Mouse (Mus musculus): ENCODE results near the gene Slc8a1.

The Slc8a1 gene

GRCm38 (mm10) chr17:81738311-81738755, at the start of gene Slc8a1:
Slc8a1 (minus strand) TSS chr17:81738377.
- DNase-seq (ENCODE audit: low read depth), result no peak

GRCm38 (mm10) chr17:81787350-81787749, 49.2 kb upstream of the Slc8a1 start:
- DNase-seq (ENCODE audit: low read depth), result no peak

- no peak for DNase-seq (ENCODE audit: low read depth)
Measured at GRCm38 (mm10) chr17:81782326-81782725, 44.1 kb upstream of the Slc8a1 start.

- no peak for DNase-seq (ENCODE audit: low read depth)
Measured at GRCm38 (mm10) chr17:81781491-81781890, 43.3 kb upstream of the Slc8a1 start.

- DNase-seq (ENCODE audit: low read depth), result no peak
Measured at GRCm38 (mm10) chr17:81779883-81780282, 41.7 kb upstream of the Slc8a1 start.

GRCm38 (mm10) chr17:81750664-81751063, 12.5 kb upstream of the Slc8a1 start:
- DNase-seq (ENCODE audit: low read depth), result no peak

GRCm38 (mm10) chr17:81743034-81743433, 4.9 kb upstream of the Slc8a1 start:
- DNase-seq (ENCODE audit: low read depth), result no peak

GRCm38 (mm10) chr17:81740576-81740975, 2.4 kb upstream of the Slc8a1 start:
- no peak for DNase-seq (ENCODE audit: low read depth)

GRCm38 (mm10) chr17:81737779-81738178, 398 bp downstream of the Slc8a1 start:
- no peak for DNase-seq (ENCODE audit: low read depth)

GRCm38 (mm10) chr17:81737309-81737708, 868 bp downstream of the Slc8a1 start:
- no peak for DNase-seq (ENCODE audit: low read depth)

- DNase-seq (ENCODE audit: low read depth), result no peak
Measured at GRCm38 (mm10) chr17:81735583-81735982, 2.6 kb downstream of the Slc8a1 start.

GRCm38 (mm10) chr17:81729891-81730290, 8.3 kb downstream of the Slc8a1 start:
- DNase-seq (ENCODE audit: low read depth), result no peak

- no peak for DNase-seq (ENCODE audit: low read depth)
Measured at GRCm38 (mm10) chr17:81712273-81712751, 25.9 kb downstream of the Slc8a1 start.

GRCm38 (mm10) chr17:81704761-81705160, 33.4 kb downstream of the Slc8a1 start:
- no peak for DNase-seq (ENCODE audit: low read depth)

GRCm38 (mm10) chr17:81703258-81703657, 34.9 kb downstream of the Slc8a1 start:
- no peak for DNase-seq (ENCODE audit: low read depth)

GRCm38 (mm10) chr17:81701701-81702100, 36.5 kb downstream of the Slc8a1 start:
- no peak for DNase-seq (ENCODE audit: low read depth)

- DNase-seq (ENCODE audit: low read depth), result no peak
Measured at GRCm38 (mm10) chr17:81698789-81699188, 39.4 kb downstream of the Slc8a1 start.

- DNase-seq (ENCODE audit: low read depth), result no peak
Measured at GRCm38 (mm10) chr17:81697695-81698094, 40.5 kb downstream of the Slc8a1 start.

GRCm38 (mm10) chr17:81694977-81695376, 43.2 kb downstream of the Slc8a1 start:
- no peak for DNase-seq (ENCODE audit: low read depth)

GRCm38 (mm10) chr17:81679616-81680015, 58.6 kb downstream of the Slc8a1 start:
- no peak for DNase-seq (ENCODE audit: low read depth)

- no peak for DNase-seq (ENCODE audit: low read depth)
Measured at GRCm38 (mm10) chr17:81677450-81677849, 60.7 kb downstream of the Slc8a1 start.

- DNase-seq (ENCODE audit: low read depth), result no peak
Measured at GRCm38 (mm10) chr17:81676203-81676602, 62.0 kb downstream of the Slc8a1 start.

- DNase-seq (ENCODE audit: low read depth), result no peak
Measured at GRCm38 (mm10) chr17:81671245-81671644, 66.9 kb downstream of the Slc8a1 start.

- no peak for DNase-seq (ENCODE audit: low read depth)
Measured at GRCm38 (mm10) chr17:81669816-81670691, 68.1 kb downstream of the Slc8a1 start.

All from naive thymus-derived CD4-positive, alpha-beta T cell, adult 2 months (primary cell).